Mouse (Mus musculus): ENCODE results near the gene Cdx2.
A peak's percentile ranks its signal among the peaks of the same experiment; 100 is the strongest.

The Cdx2 gene

DNA sequence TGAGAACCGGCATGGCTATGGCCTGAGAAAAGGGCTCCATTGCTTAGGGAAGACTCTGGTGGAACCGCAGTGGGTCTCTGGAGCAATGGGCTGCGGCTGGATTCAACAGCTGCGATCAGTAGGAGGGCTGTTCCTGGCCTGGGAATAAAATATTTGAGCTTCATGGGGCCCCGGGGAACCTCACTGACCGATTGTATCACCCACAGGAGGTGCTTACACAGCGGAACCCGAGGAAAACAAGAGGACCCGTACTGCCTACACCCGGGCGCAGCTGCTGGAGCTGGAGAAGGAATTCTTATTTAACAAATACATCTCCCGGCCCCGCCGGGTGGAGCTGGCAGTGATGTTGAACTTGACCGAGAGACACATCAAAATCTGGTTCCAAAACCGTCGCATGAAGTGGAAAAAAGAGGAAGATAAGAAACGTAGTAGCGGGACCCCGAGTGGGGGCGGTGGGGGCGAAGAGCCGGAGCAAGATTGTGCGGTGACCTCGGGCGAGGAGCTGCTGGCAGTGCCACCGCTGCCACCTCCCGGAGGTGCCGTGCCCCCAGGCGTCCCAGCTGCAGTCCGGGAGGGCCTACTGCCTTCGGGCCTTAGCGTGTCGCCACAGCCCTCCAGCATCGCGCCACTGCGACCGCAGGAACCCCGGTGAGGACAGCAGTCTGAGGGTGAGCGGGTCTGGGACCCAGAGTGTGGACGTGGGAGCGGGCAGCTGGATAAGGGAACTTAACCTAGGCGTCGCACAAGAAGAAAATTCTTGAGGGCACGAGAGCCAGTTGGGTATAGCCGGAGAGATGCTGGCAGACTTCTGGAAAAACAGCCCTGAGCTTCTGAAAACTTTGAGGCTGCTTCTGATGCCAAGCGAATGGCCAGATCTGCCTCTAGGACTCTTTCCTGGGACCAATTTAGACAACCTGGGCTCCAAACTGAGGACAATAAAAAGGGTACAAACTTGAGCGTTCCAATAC, 32.6 kb downstream of the Cdx2 start:
- no peaks in the 10 kb centered on the region for H3K9me3 ChIP-seq (ENCODE audit: low read length)
- peaks cover 94% of the 10 kb centered on the region for H3K27me3 ChIP-seq (ENCODE audit: insufficient read depth, low read length)
- TF ChIP-seq POU5F1 (IDR thresholded peaks at IDR 0.05; ENCODE audit: borderline replicate concordance, low read length) (no peak), CTCF (conservative IDR thresholded peaks at IDR 0.05; ENCODE audit: low read length) (no peak), NANOG (IDR thresholded peaks at IDR 0.05; ENCODE audit: borderline replicate concordance, low read length) (no peak)
- H3K36me3 ChIP-seq (ENCODE audit: insufficient read depth, low read length): no peaks in the 10 kb centered on the region
- H3K4me1 ChIP-seq (replicated peaks; ENCODE audit: low read depth, low read length): peaks cover 51% of the 10 kb centered on the region
- H3K4me3 ChIP-seq (replicated peaks; ENCODE audit: low read length): peak overlapping the region; percentile 29; the same call in 1 of the 2 replicates

DNA sequence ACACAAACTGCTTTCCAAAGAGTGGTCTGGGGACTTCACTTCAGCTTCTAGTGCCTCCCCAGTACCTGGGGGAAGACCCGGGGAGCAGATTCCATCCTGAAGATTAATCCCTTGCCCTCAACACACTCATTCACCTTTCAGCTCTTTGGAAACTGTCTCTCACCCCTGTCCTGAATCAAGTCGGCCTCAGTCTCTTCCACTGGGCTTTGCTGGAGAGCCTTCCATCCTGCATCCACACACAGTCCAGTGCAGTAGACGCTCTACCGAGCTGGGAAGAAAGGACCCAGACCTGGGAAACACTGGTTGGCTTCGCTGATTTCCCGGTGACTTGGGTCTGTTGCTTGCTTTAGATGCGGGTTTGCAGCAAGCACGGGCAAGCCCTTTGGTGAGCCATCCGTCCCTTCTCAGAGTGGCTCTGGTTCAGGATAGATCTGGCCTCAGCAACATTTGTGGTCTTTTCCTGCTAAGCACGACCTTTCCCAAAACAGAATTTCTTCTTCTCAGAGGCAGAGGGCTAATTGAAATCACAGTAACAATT, 34.2 kb downstream of the Cdx2 start:
- TF ChIP-seq NANOG (IDR thresholded peaks at IDR 0.05; ENCODE audit: borderline replicate concordance, low read length): no peak
- TF ChIP-seq POU5F1 (IDR thresholded peaks at IDR 0.05; ENCODE audit: borderline replicate concordance, low read length): no peak
- TF ChIP-seq CTCF (conservative IDR thresholded peaks at IDR 0.05; ENCODE audit: low read length): no peak
- H3K4me1 ChIP-seq (replicated peaks; ENCODE audit: low read depth, low read length): peaks cover 53% of the 10 kb centered on the region
- H3K36me3 ChIP-seq (ENCODE audit: insufficient read depth, low read length): no peaks in the 10 kb centered on the region
- peaks cover 97% of the 10 kb centered on the region for H3K27me3 ChIP-seq (ENCODE audit: insufficient read depth, low read length)
- no peaks in the 10 kb centered on the region for H3K9me3 ChIP-seq (ENCODE audit: low read length)
- H3K4me3 ChIP-seq (replicated peaks; ENCODE audit: low read length): no peak overlapping the region

- H3K4me1 ChIP-seq (replicated peaks; ENCODE audit: low read depth, low read length): peaks cover 47% of the 10 kb centered on the region
- H3K4me3 ChIP-seq (replicated peaks; ENCODE audit: low read length): no peak overlapping the region
- H3K27me3 ChIP-seq (ENCODE audit: insufficient read depth, low read length): peaks cover 97% of the 10 kb centered on the region
- no peaks in the 10 kb centered on the region for H3K9me3 ChIP-seq (ENCODE audit: low read length)
- TF ChIP-seq CTCF (conservative IDR thresholded peaks at IDR 0.05; ENCODE audit: low read length) (no peak), NANOG (IDR thresholded peaks at IDR 0.05; ENCODE audit: borderline replicate concordance, low read length) (no peak), POU5F1 (IDR thresholded peaks at IDR 0.05; ENCODE audit: borderline replicate concordance, low read length) (no peak)
- no peaks in the 10 kb centered on the region for H3K36me3 ChIP-seq (ENCODE audit: insufficient read depth, low read length)
These were observed 34.8 kb downstream of the Cdx2 start for GRCm38 (mm10) chr5:147272046-147272807.

DNA sequence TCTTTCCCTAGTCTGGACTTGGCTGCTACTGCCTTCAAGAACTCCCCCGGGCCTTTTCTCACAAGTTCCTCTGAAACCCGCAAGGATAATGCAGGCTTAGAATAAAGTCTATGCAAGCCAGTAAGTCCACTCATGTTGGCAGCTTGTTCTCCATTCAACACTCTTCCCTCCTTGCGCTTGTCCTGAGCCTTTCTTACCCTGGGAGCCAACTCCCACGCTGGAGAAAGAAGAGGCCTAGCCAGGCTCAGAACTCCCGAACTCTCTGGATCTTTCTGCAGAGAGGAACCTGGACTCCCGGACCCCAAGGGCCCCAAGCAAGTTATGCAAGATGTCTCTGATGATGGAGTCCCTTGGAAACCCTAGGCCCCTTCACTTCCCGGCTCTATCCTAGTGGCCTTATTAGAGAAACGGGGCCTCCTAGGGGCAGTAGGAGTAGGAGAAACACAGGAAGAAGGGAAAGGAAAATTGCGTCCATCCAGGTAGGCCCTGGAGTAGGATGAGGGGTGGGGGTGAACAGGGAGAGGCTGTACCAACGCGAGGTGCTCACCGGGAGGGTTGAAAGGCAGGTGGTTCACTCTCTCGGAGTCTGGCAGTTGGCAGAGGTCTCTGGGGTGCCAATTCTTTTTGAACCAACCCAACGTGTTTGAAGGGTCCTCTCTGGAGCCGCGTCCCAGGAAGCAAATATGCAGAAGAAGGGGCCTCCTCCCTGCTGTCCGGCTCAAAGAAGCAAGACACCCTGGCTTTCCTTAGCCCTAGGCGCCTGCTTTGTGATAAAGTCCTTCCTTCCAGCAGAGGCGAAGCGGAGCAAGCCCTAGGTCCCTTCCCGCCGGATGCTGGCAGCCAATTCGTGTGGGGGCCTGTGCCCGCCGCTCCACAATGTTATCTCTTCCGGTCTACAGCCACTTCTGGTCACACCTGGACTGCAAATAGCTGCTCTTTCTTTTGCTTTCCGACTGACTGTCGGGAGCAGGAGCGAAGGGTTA, 36.1 kb downstream of the Cdx2 start:
- TF ChIP-seq POU5F1 (IDR thresholded peaks at IDR 0.05; ENCODE audit: borderline replicate concordance, low read length): no peak
- TF ChIP-seq CTCF (conservative IDR thresholded peaks at IDR 0.05; ENCODE audit: low read length): no peak
- TF ChIP-seq NANOG (IDR thresholded peaks at IDR 0.05; ENCODE audit: borderline replicate concordance, low read length): no peak
- no peaks in the 10 kb centered on the region for H3K9me3 ChIP-seq (ENCODE audit: low read length)

GRCm38 (mm10) chr5:147269926-147270672, 37.0 kb downstream of the Cdx2 start, which contains the start of gene Pdx1:
Gene Pdx1 (plus strand): TSS chr5:147269959.
- no peak for TF ChIP-seq POU5F1 (IDR thresholded peaks at IDR 0.05; ENCODE audit: borderline replicate concordance, low read length)
- no peak for TF ChIP-seq NANOG (IDR thresholded peaks at IDR 0.05; ENCODE audit: borderline replicate concordance, low read length)
- no peak for TF ChIP-seq CTCF (conservative IDR thresholded peaks at IDR 0.05; ENCODE audit: low read length)
- H3K4me3 ChIP-seq (replicated peaks; ENCODE audit: low read length): peak within 1 kb of the TSS; percentile 77
- H3K36me3 ChIP-seq (ENCODE audit: insufficient read depth, low read length): no peaks in the 10 kb centered on the region
- peaks cover 95% of the 10 kb centered on the region for H3K27me3 ChIP-seq (ENCODE audit: insufficient read depth, low read length)
- no peaks in the 10 kb centered on the region for H3K9me3 ChIP-seq (ENCODE audit: low read length)
- peaks cover 39% of the 10 kb centered on the region for H3K4me1 ChIP-seq (replicated peaks; ENCODE audit: low read depth, low read length)

More for the DNA sequence above, 36.1 kb downstream of the Cdx2 start:
- Histone ChIP-seq H3K27me3 (ENCODE audit: insufficient read depth, low read length) (peaks cover 96% of the 10 kb centered on the region), H3K36me3 (ENCODE audit: insufficient read depth, low read length) (no peaks in the 10 kb centered on the region), H3K4me1 (replicated peaks; ENCODE audit: low read depth, low read length) (peaks cover 39% of the 10 kb centered on the region), H3K4me3 (replicated peaks; ENCODE audit: low read length) (peak overlapping the region; percentile 77)

DNA sequence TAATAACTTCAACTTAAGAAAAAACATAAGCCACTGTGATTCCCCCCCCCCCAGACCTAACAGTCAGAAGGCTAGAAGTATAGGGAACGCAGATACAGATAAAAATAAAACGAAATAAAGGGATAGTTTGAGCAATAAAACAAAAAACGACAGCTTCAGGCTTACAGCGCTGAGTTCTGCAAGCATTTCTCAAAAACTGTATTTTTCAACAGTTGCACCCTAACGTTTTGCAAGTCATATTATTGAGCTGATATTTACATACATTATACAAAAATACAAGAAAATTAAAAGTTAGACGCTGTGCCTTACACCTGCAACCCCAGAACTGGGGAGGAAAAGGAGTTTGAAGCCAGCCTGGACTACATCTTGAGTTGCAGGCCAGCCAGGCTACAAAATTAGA, 37.7 kb downstream of the Cdx2 start:
- Histone ChIP-seq H3K36me3 (ENCODE audit: insufficient read depth, low read length) (no peaks in the 10 kb centered on the region), H3K4me3 (replicated peaks; ENCODE audit: low read length) (peak overlapping the region; percentile 77), H3K9me3 (ENCODE audit: low read length) (no peaks in the 10 kb centered on the region), H3K27me3 (ENCODE audit: insufficient read depth, low read length) (peaks cover 92% of the 10 kb centered on the region), H3K4me1 (replicated peaks; ENCODE audit: low read depth, low read length) (peaks cover 32% of the 10 kb centered on the region)
- TF ChIP-seq NANOG (IDR thresholded peaks at IDR 0.05; ENCODE audit: borderline replicate concordance, low read length) (no peak), CTCF (conservative IDR thresholded peaks at IDR 0.05; ENCODE audit: low read length) (no peak), POU5F1 (IDR thresholded peaks at IDR 0.05; ENCODE audit: borderline replicate concordance, low read length) (no peak)

DNA sequence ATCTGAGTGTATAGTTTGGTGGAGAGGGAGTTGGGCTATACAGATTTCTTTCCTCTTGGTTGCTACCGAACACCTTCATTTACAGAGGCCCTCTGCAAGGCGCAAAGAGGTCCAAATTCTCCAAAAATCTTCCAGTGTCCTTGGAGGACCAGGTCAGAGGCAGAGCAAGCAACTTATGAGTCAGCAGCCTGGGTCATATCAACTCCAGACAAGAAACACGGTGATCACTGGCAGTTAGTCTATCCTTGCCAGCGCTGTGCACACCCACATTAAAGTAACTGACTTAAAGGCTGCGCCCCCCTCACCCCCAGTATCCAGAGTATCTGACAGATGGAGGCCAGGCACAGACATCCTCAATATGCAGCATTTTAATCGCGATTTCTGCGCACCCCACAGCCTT, 38.3 kb downstream of the Cdx2 start:
- TF ChIP-seq CTCF (conservative IDR thresholded peaks at IDR 0.05; ENCODE audit: low read length): no peak
- TF ChIP-seq NANOG (IDR thresholded peaks at IDR 0.05; ENCODE audit: borderline replicate concordance, low read length): no peak
- no peak for TF ChIP-seq POU5F1 (IDR thresholded peaks at IDR 0.05; ENCODE audit: borderline replicate concordance, low read length)
- Histone ChIP-seq H3K9me3 (ENCODE audit: low read length) (no peaks in the 10 kb centered on the region), H3K27me3 (ENCODE audit: insufficient read depth, low read length) (peaks cover 86% of the 10 kb centered on the region), H3K36me3 (ENCODE audit: insufficient read depth, low read length) (no peaks in the 10 kb centered on the region), H3K4me3 (replicated peaks; ENCODE audit: low read length) (no peak overlapping the region), H3K4me1 (replicated peaks; ENCODE audit: low read depth, low read length) (peaks cover 28% of the 10 kb centered on the region)

All from E14TG2a.4 (cell line).